Mouse (Mus musculus): ENCODE data around the gene Gpr157. TPM values are rescaled to one million over a fixed set of nuclear protein-coding genes. Genes with fewer than 3 reads are reported as not detected.
A peak's percentile ranks its signal among the peaks of the same experiment; 100 is the strongest.

Gene Gpr157
- total RNA-seq, 2 experiments from 2014 or later, result 34.8 to 37.8 TPM

DNA sequence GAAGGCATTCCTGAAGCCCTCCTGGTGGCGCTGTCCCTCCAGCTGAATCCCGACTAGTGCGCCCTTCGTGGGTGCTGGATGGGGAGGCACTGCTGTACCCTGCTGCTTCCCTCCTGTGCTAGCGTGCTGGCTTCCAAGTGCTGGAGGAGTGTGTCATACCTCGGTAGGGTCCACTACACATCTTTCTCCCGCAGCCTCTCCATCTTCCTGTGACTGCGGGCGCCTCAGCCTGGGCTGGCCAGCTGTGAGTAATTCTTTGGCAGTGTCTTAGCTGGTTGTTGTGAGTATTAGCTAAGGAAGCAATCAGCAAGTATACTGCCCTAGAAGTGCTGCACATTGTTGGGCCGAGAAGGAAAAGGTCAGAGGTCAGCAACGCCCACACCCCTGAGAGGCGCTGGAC lies 18.9 kb upstream of the Gpr157 start:
- no peak for DNase-seq (ENCODE audit: low spot score)
- intact Hi-C loops (cut with DNase I), result no loop called here

DNA sequence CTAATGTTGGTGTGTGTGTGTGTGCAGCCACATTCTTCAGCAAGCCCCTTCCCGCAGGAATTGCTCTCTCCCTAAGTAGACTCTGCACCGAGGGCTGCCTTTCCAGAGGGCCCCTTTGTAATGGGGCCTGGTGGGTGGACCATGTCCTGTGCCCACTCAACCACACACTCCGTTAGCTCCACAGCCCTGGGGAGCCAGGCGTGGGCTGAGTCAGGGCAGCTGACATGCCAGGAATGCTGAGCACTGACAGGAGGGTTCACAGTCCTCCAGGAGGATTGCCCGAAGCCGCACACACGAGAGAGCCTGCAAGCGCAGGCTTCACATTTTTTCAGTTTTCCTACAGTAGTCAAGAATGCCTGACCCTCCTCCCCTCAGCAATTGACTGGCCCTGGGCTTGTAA lies 17.0 kb upstream of the Gpr157 start:
- intact Hi-C loops (cut with DNase I), result no loop called here
- DNase-seq (ENCODE audit: low spot score), result no peak

DNA sequence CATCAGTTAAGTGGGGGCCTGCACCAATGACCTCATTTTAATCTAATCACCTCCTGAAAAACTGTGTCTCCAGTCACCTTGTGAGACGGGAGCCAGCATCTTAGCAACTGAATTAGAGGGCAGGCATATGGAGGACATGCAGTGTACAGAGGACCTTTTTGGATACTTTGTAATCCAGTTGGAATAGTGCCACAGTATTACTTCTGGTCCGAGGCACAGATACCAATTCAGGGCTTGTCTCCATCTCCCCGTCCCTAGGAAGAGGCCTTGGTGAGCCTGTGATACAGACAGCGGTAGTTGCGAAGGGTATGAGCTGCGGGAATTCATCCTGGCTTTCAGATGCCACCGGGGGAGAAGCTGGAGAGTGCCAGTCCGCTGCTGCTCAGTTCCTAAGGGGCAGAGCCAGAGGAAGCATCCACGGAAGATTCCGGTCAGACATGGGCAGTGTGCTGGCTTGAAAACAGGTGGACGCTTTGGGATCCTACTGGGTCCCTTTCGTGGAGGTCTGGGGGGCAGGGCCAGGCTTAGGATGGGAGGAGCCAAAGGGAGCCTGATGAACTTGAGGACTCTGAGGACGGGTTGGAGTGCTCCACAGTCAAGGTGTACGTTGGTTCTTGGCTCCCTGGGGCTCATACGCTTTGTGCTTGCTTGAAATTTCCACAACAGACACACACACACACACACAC lies 14.6 kb upstream of the Gpr157 start:
- intact Hi-C loops (cut with DNase I), result loop anchor here (2.0 kb wide), 1 partner anchor 36 kb away; no protein-coding TSS in a partner anchor
- no peak for DNase-seq (ENCODE audit: low spot score)

DNA sequence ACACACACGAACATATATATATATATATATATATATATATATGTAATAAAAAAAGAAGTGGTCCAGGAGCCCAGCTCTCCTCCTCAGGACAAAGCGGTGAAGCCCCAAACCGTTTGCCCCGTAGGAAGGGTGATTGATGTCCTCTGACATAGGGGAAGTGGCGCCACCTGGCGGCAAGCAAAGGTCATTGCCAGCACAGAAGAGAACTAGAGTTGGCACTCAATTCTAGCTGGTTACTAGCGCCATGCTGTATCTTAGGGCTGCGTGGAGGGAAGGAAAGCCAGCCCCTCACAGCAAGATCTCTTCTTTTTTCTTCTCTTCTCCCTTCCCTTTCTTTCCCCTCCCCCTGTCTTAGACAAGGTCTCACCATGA lies 14.1 kb upstream of the Gpr157 start:
- intact Hi-C loops (cut with DNase I), result loop anchor here (2.0 kb wide), 1 partner anchor 36 kb away; no protein-coding TSS in a partner anchor
- no peak for DNase-seq (ENCODE audit: low spot score)

DNA sequence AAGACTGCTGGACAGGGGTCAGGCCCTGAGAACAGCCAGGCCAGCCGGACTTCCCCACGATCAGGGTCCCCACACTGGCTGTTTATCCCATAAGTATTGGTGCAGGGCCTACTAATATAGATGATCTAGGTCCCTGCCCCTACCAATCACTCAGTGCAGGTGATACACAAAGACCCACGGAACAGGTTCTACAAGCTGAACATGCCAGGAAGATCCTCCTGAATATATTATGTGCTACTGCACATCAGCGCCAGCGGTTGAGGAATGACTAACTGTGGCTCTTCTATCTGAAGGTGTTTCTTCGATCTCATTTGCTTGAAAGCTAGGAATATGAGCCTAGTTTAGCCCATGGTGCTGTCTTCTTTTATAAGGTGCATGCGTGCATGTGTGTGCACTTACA lies 11.8 kb upstream of the Gpr157 start:
- no peak for DNase-seq (ENCODE audit: low spot score)
- intact Hi-C loops (cut with DNase I), result no loop called here

DNA sequence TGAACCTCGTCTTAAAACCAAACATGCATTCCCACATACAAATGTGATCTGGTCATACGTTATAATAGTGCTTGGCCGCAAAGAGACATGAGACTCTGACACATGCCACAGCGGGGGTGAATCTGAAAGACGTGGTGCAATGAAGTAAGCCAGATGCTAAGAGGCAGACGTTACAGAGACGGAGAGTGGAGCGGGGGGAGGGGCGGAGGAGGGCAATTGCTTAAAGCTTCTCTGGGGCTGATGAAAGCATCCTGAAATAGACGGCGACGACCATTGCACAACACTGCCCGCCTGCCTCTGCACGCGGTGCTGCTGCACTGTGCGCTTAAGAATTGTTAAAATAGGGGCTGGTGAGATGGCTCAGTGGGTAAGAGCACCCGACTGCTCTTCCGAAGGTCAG lies 11.0 kb upstream of the Gpr157 start:
- no peak for DNase-seq (ENCODE audit: low spot score)

DNA sequence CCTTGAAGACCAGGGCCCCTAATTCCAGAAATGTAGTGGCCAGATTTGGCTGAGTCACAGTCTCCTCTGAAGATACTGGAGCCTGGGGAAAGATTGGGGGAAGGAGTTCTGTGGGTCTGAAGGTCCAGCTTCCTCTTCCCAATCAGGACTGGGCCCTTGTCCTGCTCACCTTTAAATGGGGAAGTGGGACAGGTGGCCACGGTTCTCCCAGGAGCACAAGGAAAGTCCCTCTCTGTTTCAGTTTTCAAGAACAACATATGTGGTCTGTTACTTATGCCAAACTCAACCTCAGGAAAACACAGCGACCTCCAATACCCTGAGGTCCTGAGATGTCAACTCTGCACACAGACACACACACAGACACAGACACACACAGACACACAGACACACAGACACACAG lies 8.5 kb upstream of the Gpr157 start:
- no peak for DNase-seq (ENCODE audit: low spot score)
- intact Hi-C loops (cut with DNase I), result no loop called here

More for the DNA sequence above, 11.0 kb upstream of the Gpr157 start:
- intact Hi-C loops (cut with DNase I), result no loop called here

DNA sequence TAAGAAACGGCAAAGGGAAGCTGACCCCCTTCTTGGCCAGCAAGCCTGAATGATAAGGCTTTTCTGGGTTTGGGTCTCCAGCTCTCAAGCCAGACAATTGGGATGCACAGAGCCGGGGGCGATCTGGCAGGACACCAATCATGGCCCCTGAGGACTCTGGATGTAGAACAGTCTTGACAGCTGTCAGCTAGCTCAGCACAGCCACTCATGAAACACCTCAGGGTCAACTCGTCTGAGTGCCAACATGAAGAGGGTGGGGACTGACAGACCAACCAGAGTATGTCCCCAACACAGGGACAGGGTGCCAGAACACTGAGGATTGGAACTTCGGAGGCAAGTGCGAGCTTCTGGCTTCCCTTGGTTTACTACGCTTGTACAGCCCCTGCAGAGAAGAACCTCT lies 7.9 kb upstream of the Gpr157 start:
- DNase-seq (ENCODE audit: low spot score), result no peak
- intact Hi-C loops (cut with DNase I), result no loop called here

DNA sequence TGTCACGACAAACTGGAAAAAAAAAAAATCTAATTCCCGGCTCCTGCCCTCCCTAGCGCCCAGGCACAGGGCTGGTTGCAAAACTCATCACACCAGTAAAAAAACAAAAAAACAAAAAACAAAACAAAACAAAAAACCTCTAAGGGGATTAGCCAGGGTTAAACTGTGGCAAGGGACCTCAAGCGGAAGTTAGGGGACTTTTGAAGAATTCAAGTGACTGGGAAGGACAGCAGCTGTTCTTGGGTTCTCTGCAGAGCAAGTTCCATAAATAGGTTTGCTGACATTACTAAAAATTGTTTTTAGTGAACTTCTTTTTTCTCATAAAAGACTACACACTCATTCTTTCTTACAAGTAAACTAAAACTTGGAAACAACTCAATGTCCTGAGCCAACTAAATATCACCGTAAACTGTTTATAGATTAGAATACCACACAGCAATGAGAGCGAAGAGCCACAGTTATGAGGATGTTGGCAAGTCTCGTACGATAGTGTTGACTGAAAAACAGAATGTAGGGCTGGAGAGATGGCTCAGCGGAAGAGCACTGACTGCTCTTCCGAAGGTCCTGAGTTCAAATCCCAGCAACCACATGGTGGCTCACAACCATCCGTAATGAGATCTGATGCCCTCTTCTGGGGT lies 6.7 kb upstream of the Gpr157 start:
- DNase-seq (ENCODE audit: low spot score), result no peak
- intact Hi-C loops (cut with DNase I), result no loop called here

DNA sequence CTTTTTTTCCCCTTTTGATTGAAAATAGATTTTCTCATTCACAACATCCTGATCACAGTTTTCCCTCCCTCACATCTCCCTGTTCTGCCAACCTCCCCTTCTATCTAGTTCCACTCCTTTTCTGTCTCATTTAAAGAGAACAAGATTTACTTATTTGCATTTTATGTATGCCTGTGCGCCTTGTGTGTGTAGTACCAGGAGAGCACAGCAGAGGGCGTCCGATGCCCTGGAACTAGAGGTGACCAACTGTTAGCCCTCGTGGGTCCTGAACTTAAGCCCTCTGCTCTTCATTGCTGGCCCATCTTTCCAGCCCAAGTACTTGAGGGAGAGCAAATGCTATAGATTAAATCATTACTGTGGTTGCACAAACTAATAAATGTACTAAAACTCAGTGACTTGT lies 1.8 kb upstream of the Gpr157 start:
- DNase-seq (ENCODE audit: low spot score), result no peak
- intact Hi-C loops (cut with DNase I), result no loop called here

DNA sequence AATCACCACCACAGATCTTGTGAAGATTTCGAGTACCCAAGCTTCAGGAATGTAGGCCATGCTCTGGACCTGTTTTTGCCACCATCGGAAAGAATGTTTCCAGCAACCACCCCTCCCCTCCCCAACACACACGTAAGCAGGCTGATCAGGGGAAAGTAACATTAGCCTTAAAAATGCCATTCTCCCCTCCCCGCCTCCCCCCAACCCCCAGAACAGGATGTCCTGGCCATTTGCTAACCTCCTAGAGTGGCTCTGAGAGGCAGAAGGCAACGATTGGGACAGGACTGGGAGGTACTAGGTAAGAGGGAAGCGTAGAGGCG lies 364 bp upstream of the Gpr157 start:
- intact Hi-C loops (cut with DNase I), result no loop called here
- DNase-seq (ENCODE audit: low spot score), result no peak

DNA sequence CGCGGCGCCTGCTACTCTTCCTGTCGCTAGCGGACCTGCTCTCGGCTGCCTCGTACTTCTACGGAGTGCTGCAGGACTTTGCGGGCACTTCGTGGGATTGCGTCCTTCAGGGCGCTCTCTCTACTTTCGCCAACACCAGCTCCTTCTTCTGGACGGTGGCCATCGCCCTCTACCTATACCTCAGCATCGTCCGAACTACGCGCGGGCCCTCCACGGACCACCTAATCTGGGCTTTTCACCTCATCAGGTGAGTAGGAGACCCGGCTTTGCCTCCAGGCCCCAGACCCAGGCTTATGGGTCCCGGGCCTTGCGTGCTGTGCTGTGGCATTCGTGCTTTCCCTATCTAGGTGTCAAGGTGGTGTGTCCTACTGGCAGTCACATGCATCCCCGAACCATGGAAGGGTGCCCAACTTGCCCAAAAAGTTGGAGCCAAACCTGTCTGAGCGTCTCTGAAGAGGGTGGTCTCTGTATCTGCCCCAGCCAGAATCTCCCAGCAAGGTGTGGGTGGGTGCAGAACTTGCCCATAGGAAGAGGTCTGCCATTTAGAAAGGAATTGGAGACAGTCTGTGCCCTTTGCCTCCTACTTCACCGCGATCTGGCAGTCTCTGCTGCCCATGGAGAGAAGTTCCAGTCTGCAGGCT lies 845 bp downstream of the Gpr157 start:
- DNase-seq (ENCODE audit: low spot score), result no peak
- intact Hi-C loops (cut with DNase I), result no loop called here

DNA sequence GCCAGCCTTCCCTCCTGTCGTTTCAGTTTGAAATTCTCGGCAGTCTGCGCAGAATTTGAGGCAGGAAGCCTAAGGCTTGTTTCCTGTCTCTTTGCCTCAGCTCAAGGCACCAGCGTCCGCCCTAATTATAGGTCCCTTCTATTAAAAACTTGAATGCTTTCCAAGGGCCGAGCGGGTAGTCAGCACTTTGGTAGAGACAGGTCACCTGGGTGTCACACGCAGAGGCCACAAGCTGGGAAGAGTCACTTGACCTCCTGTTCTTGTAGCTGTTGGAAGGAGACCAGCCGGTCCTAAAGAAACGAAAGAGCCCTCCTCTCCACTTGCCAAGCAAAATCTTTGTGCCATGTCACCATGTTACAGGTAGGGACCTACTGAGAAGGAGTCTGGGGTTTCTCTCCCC lies 2.0 kb downstream of the Gpr157 start:
- intact Hi-C loops (cut with DNase I), result no loop called here
- DNase-seq (ENCODE audit: low spot score), result no peak

DNA sequence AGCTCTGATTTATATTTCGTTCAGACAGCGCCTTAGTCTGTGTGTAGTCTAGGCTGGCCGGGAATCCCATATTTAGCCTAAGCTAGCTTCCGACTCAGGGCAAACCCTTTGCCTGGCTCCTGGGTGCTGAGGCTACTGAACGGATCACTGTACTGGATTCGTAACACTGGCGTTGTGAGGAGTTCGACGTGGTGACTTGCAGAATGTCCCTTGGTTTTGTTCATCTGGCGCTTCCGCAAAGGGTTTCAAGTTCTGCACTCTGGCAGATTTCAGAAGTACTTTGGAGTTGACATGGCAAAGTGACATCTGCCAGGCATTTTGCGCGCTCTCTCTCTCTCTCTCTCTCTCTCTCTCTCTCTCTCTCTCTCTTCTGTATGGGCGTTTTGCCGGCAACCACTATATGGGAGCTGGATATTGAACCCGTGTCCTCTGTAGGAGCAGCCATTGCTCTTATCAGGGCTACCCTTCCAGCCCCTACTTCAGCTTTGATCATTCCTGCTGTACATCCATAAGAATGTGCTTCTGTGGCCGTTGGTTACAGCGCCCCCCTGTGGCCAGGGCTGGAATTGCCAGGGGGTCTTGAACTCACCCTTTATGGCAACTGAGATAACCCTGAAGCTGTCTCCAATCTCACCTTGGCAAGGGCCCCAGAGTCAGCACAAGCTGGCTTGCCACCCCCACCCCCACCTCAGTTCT lies 4.9 kb downstream of the Gpr157 start:
- intact Hi-C loops (cut with DNase I), result no loop called here
- DNase-seq (ENCODE audit: low spot score), result no peak

DNA sequence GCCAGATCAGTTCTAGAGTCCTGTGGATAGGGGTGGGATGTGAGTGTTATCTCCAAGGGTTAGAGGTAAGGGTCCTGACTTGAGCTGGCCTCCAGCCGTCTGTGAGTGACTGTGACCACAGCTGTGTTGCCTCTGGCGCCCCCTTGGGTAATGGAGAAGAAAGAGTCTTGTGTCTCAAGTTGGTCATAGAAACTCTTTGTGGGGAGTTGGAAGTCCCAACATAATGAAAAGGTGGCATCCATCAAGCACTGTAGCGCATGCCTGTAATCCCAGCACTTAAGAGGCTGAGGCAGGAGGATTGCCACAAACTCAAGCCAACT lies 5.4 kb downstream of the Gpr157 start:
- DNase-seq (ENCODE audit: low spot score), result no peak
- intact Hi-C loops (cut with DNase I), result no loop called here

DNA sequence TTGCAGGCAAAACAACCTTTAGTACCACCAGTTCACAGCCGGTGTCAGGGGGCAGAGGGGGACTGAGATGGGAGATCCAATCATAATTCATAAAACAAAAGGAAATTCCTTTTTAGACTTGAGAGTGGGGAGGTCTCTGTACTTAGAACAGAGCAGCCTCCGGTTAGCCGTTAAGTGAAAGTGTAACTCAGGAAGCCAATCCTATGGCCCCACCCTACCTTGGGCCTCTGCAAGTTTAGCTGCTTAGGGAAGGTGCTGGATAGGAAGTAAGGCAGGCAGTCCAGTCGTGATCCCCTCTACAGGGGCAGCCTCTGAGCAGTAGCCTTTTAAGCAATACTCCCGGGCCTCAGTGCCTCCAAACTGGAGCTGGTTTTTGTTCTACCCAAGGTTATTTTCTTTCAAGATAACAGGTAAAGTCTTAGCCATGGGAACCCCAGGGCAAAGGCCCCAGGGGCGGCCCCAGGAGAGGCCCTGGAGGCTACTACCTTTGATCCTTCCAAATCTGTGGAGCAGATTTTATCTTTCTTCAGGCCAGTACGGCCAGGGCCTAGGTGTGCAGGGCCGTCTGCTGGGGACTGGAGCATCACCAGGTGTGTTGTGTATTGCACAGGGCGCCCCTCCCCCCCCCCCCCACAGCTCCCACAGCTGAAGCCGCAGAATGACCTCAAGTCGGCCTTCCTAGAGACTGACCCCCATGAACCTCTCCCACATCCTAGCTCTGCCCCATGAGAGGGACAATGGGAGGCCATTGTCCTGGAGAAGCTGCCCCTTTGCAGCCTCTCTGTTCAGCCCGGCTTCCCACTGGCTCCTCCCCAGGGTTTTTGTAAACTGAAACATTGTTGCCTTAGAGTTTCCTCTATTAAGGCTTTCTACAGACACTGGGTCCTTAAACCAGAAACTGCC lies 6.6 kb downstream of the Gpr157 start:
- no peak for DNase-seq (ENCODE audit: low spot score)
- intact Hi-C loops (cut with DNase I), result no loop called here

DNA sequence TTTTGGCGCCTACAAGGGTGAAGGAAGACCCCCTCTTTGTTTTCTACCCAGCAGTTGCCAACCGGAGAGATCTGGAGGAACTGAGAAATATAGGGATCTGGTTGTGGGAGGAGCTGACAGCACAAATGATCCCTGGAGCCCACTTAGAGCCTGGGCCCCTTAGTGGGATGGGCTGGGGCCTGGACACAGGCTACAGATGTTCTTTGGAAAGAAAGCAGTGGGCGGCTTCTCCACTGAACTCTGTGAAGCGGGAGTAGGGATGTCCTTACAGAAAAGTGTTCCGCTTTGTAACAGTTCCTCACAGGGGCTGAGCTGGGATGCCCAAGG lies 7.3 kb downstream of the Gpr157 start:
- intact Hi-C loops (cut with DNase I), result no loop called here
- DNase-seq (ENCODE audit: low spot score), result no peak

DNA sequence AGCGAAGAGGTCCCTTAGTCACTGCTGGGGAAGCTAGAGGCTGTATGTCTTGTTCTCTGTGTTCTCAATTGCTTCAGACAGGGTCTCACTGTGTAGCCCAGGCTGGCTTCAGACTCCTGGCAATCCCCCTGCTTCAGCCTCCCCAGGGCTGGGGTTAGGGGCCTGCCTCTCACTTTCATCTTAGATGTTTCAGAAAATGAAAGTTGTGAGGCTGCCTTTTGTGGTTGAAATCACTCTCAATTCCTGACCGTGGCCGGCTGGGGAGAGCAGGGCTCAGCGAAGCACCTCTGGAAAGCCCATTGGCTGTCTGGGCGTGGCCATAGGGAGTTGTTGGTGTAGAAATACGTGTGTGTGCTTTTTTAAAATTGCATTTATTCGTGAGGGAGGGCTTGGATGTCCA lies 9.1 kb downstream of the Gpr157 start:
- intact Hi-C loops (cut with DNase I), result loop anchor here (5.0 kb wide), 1 partner anchor 289 kb away; no protein-coding TSS in a partner anchor
- DNase-seq (ENCODE audit: low spot score), result no peak

DNA sequence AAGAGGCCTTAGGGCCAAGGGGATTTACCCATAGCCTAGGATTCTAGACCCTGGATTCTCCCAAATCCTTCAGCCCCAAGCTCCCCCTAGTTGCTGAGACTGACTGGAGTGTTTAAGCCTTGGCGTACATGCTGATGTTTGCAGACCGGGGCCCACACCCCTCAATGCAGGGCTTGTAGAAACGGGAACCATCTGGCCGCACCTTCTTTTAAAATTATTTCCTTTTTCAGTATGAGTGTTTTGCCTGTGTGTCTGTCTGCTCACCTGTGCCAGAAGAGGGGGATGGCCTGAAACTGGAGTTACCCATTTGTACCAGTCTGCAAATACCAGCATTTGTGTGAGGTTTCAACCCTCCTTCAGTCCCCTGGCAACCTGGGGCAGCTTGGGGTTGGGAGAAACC lies 10.7 kb downstream of the Gpr157 start:
- no peak for DNase-seq (ENCODE audit: low spot score)

DNA sequence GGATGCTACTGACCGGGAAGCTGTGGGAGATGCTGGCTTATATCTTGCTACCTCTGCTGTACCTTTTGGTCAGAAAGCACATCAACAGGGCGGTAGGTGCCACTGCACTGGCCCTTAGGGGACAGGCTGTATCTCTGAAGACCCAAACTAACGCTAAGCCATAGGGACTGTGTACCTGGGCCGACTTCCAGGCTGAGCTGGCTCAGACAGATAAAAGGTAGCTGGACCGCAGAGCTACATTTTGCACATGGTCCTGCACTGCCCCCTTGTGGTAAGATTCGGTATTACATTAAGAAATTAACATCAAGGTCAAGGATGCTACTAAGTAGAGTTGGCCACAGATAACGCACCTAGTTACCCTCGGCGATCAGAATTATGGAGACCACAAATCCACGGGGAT lies 11.7 kb downstream of the Gpr157 start:
- DNase-seq (ENCODE audit: low spot score), result peak; percentile 27
- intact Hi-C loops (cut with DNase I), result loop anchor here (1.0 to 5.0 kb wide), 2 partner anchors 64 to 292 kb away; no protein-coding TSS in a partner anchor

More for the DNA sequence above, 10.7 kb downstream of the Gpr157 start:
- intact Hi-C loops (cut with DNase I), result loop anchor here (5.0 kb wide), 1 partner anchor 291 kb away; no protein-coding TSS in a partner anchor

Data from heart, postnatal 25 days (tissue).